Comparison of ENCODE assay signal across 37 mouse cellular contexts in the genomic region with DNA sequence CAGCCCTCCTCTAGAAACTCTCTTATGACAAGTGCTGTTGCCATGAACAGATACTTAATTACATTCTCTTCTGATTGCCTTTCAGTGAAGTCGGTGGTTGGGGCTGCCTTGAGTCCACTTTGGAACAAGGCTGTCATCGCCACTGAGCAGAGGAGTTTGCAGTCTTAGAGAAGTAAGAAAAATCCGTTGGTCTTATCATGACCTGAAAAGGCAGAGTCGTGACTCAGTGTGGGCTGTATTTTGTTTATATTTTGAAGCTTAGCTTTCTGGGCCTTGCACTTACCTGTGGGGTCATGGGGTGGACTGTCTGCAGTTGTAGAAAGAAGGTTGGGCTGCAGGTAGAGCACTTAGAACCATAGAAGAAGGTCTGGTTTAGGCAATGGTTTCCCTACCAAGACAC. TPM values are rescaled to one million over a fixed set of nuclear protein-coding genes. Genes with fewer than 3 reads are reported as not detected.
"Had no signal": no experiment of that assay in that cellular context is flagged by ENCODE, and none has a peak within 500 bp of the region (broad histone marks: within the 10 kb centered on the region; RNA-seq: fewer than 3 reads in every experiment).

No protein-coding gene starts in this region.

- H3K9ac ChIP-seq: heart, embryonic 12.5 days; heart, embryonic 13.5 days; heart, embryonic 15.5 days; hindbrain, embryonic 12.5 days; hindbrain, embryonic 13.5 days; hindbrain, embryonic 14.5 days; hindbrain, embryonic 15.5 days; intestine, embryonic 15.5 days; kidney, embryonic 15.5 days had no signal

- H3K27ac ChIP-seq: heart, embryonic 13.5 days; heart, embryonic 15.5 days; hindbrain, embryonic 10.5 days; hindbrain, embryonic 12.5 days; hindbrain, embryonic 13.5 days; hindbrain, embryonic 14.5 days; hindbrain, embryonic 15.5 days; hindbrain, postnatal 0 days; intestine, embryonic 15.5 days; kidney, embryonic 15.5 days; kidney, postnatal 0 days; layer of hippocampus, adult 2 months; left cerebral cortex, adult 2 months had no signal

- H3K9me3 ChIP-seq: heart, embryonic 12.5 days; heart, embryonic 13.5 days; heart, embryonic 15.5 days; hindbrain, embryonic 10.5 days; hindbrain, embryonic 12.5 days; hindbrain, embryonic 13.5 days; hindbrain, embryonic 15.5 days; intestine, embryonic 15.5 days; kidney, embryonic 15.5 days had no signal

- H3K27me3 ChIP-seq: intestine, embryonic 15.5 days had no signal

- H3K4me3 ChIP-seq: heart, embryonic 12.5 days; heart, embryonic 13.5 days; heart, embryonic 15.5 days; hindbrain, embryonic 10.5 days; hindbrain, embryonic 12.5 days; hindbrain, embryonic 13.5 days; hindbrain, embryonic 15.5 days; intestine, embryonic 15.5 days; kidney, embryonic 15.5 days; layer of hippocampus, adult 2 months; left cerebral cortex, adult 2 months had no signal

- H3K36me3 ChIP-seq: heart, embryonic 12.5 days; heart, embryonic 13.5 days; heart, embryonic 15.5 days; hindbrain, embryonic 10.5 days; hindbrain, embryonic 12.5 days; hindbrain, embryonic 13.5 days; hindbrain, embryonic 15.5 days; intestine, embryonic 15.5 days; kidney, embryonic 15.5 days had no signal

- H3K4me1 ChIP-seq: heart, embryonic 12.5 days; heart, embryonic 15.5 days; hindbrain, embryonic 10.5 days; hindbrain, embryonic 12.5 days; hindbrain, embryonic 13.5 days; hindbrain, embryonic 15.5 days; intestine, embryonic 15.5 days; kidney, embryonic 15.5 days had no signal

- DNase-seq: heart, postnatal 10 days; heart, postnatal 14 days; heart, postnatal 36 days; heart, postnatal 4 days; kidney, adult 11 months; kidney, adult 18-20 months; kidney, adult 2 months; kidney, adult 8-10 months; kidney, adult 9 months; kidney, postnatal 10 days; kidney, postnatal 14 days; kidney, postnatal 25 days; kidney, postnatal 36 days; kidney, postnatal 4 days; layer of hippocampus, adult 9-11 months; layer of hippocampus, postnatal 36 days had no signal

RNA-seq across cellular contexts. Expression of a gene that starts 31.3 kb away (rescaled TPM):
- total RNA-seq: hindbrain, postnatal 0 days; layer of hippocampus, adult 18-20 months; layer of hippocampus, adult 2 months; layer of hippocampus, adult 8-10 months; layer of hippocampus, postnatal 10 days; layer of hippocampus, postnatal 14 days; layer of hippocampus, postnatal 25 days; layer of hippocampus, postnatal 36 days; left cerebral cortex, adult 18-20 months; left cerebral cortex, adult 2 months had no signal
- polyA plus RNA-seq: hindbrain, embryonic 14.5 days; inflammation-experienced regulatory T-cells, adult 6 months had no signal
